Mouse (Mus musculus) heart, adult 8-10 months (tissue): ENCODE results near the gene Mdn1. TPM values are rescaled to one million over a fixed set of nuclear protein-coding genes. Genes with fewer than 3 reads are reported as not detected.

Source experiments
- DNase-seq: peaks from one replicate; pipeline ENCODE4 v3.0.0; 2022; ENCODE audit warnings: low spot score
- total RNA-seq, 4 experiments: library from RNA; stranded (reverse); gene quantifications; 2 replicates each; pipeline ENCODE4 v1.2.4; 2022

The Mdn1 gene
- 10 to 100 TPM in 2 of 4 experiments, 1 to 10 TPM in 2; 9.5 to 12.3 (median 9.9) TPM for total RNA-seq

GRCm38 (mm10) chr4:32656918-32657662 is at the start of gene Mdn1:
TSS of gene Mdn1 (plus strand) at chr4:32657119.
- peak; percentile 96 for DNase-seq

GRCm38 (mm10) chr4:32615034-32615881 is 41.7 kb upstream of the Mdn1 start, which contains the start of gene Casp8ap2:
TSS of gene Casp8ap2 (plus strand) at chr4:32615451.
- peak; percentile 100 for DNase-seq

- no peak for DNase-seq
Observed at GRCm38 (mm10) chr4:32621637-32622036, 35.3 kb upstream of the Mdn1 start.

GRCm38 (mm10) chr4:32651669-32652068 is 5.2 kb upstream of the Mdn1 start:
- no peak for DNase-seq

- no peak for DNase-seq
Observed at GRCm38 (mm10) chr4:32656146-32656904, 594 bp upstream of the Mdn1 start.

- no peak for DNase-seq
Observed at GRCm38 (mm10) chr4:32665843-32666242, 8.9 kb downstream of the Mdn1 start.

GRCm38 (mm10) chr4:32668291-32668690 is 11.4 kb downstream of the Mdn1 start:
- no peak for DNase-seq

- no peak for DNase-seq
Observed at GRCm38 (mm10) chr4:32669825-32670224, 12.9 kb downstream of the Mdn1 start.

- no peak for DNase-seq
Observed at GRCm38 (mm10) chr4:32674025-32674424, 17.1 kb downstream of the Mdn1 start.

GRCm38 (mm10) chr4:32677471-32677870 is 20.6 kb downstream of the Mdn1 start:
- DNase-seq, result no peak

- DNase-seq, result no peak
Observed at GRCm38 (mm10) chr4:32680843-32681242, 23.9 kb downstream of the Mdn1 start.

GRCm38 (mm10) chr4:32682471-32682870 is 25.6 kb downstream of the Mdn1 start:
- no peak for DNase-seq

GRCm38 (mm10) chr4:32683061-32683582 is 26.2 kb downstream of the Mdn1 start:
- DNase-seq, result no peak

- no peak for DNase-seq
Observed at GRCm38 (mm10) chr4:32717733-32718132, 60.8 kb downstream of the Mdn1 start.

- no peak for DNase-seq
Observed at GRCm38 (mm10) chr4:32745394-32745793, 88.5 kb downstream of the Mdn1 start.

- no peak for DNase-seq
Observed at GRCm38 (mm10) chr4:32748396-32748795, 91.5 kb downstream of the Mdn1 start.

GRCm38 (mm10) chr4:32750711-32751110 is 93.8 kb downstream of the Mdn1 start:
- no peak for DNase-seq

- DNase-seq, result no peak
Observed at GRCm38 (mm10) chr4:32757430-32757829, 100.5 kb downstream of the Mdn1 start.

- DNase-seq, result no peak
Observed at GRCm38 (mm10) chr4:32767471-32767870, 110.6 kb downstream of the Mdn1 start.

GRCm38 (mm10) chr4:32768046-32768445 is 111.1 kb downstream of the Mdn1 start:
- no peak for DNase-seq

GRCm38 (mm10) chr4:32770284-32770810 is 113.4 kb downstream of the Mdn1 start:
- DNase-seq, result no peak
